Mouse (Mus musculus) liver, embryonic 14.5 days (tissue): ENCODE results near the gene Ppard. TPM values are rescaled to one million over a fixed set of nuclear protein-coding genes. Genes with fewer than 3 reads are reported as not detected.

Source experiments
- ATAC-seq: fragments of 200-750 bp; cut with Nextera tagmentation; 2 replicates; pipeline ENCODE4 v1.8.0; 2017; ENCODE audit warnings: moderate number of reproducible peaks, mild to moderate bottlenecking, moderate library complexity; ENCODE audit not compliant: insufficient read depth
- DNase-seq, 3 experiments: peaks; one replicate each; pipeline ENCODE4 v3.0.0-alpha.2; 2012 to 2013; ENCODE audit warnings: low read depth in 3 of 3, low spot score in 3 of 3
- H3K27ac ChIP-seq: fragments of 300-500 bp; sonication (generic); 2 replicates; pipeline ENCODE4 v1.5.1; 2014; ENCODE audit warnings: moderate library complexity, mild to moderate bottlenecking, control low read depth, inconsistent platforms
- H3K27me3 ChIP-seq: fragments of 300-500 bp; sonication (generic); 2 replicates; pipeline ENCODE4 v1.6.1; 2014; ENCODE audit warnings: mild to moderate bottlenecking, low read length, moderate library complexity; ENCODE audit not compliant: control insufficient read depth, insufficient read depth
- H3K36me3 ChIP-seq: fragments of 300-500 bp; sonication (generic); replicated peaks from 2 replicates; pipeline ENCODE4 v1.6.1; 2014; ENCODE audit warnings: low read depth; ENCODE audit not compliant: control insufficient read depth, insufficient read depth
- H3K4me1 ChIP-seq, 2 experiments: fragments of 200-500 bp in 1 of 2; fragments of 300-500 bp in 1 of 2; sonication (generic) in 1 of 2; replicated peaks; 2 replicates each; pipeline ENCODE4 v1.6.1; 2012 to 2014; ENCODE audit warnings: antibody characterized with exemption in 1 of 2, inconsistent platforms in 1 of 2, low read length in 1 of 2; ENCODE audit not compliant: control insufficient read depth in 2 of 2, insufficient read depth in 2 of 2
- H3K4me2 ChIP-seq: fragments of 300-500 bp; sonication (generic); 2 replicates; pipeline ENCODE4 v1.6.1; 2014; ENCODE audit warnings: low read depth, mild to moderate bottlenecking, control low read depth, moderate library complexity
- H3K4me3 ChIP-seq, 2 experiments: fragments of 200-500 bp in 1 of 2; fragments of 300-500 bp in 1 of 2; sonication (generic) in 1 of 2; 2 replicates each; pipeline ENCODE4 v1.5.1; 2012 to 2014; ENCODE audit warnings: low read depth in 2 of 2, low read length in 2 of 2, mild to moderate bottlenecking in 2 of 2, control low read depth in 1 of 2, inconsistent platforms in 1 of 2, moderate library complexity in 1 of 2; ENCODE audit not compliant: insufficient read depth in 1 of 2
- H3K9ac ChIP-seq: fragments of 300-500 bp; sonication (generic); replicated peaks from 2 replicates; pipeline ENCODE4 v1.6.1; 2014; ENCODE audit warnings: mild to moderate bottlenecking, control low read depth, moderate library complexity
- H3K9me3 ChIP-seq: fragments of 300-500 bp; sonication (generic); 2 replicates; pipeline ENCODE4 v1.6.1; 2016; ENCODE audit warnings: low read length, mixed read lengths; ENCODE audit not compliant: control insufficient read depth
- CTCF ChIP-seq: IDR thresholded peaks from 2 replicates; pipeline ENCODE4 v1.5.1; 2016; ENCODE audit warnings: antibody characterized with exemption, low read depth, control low read depth
- EP300 ChIP-seq: IDR thresholded peaks from 2 replicates; pipeline ENCODE4 v1.6.1; 2016; ENCODE audit warnings: antibody characterized with exemption, low read depth
- WGBS: fragments of 180-500 bp; shearing (Covaris S2); extraction: QIAGEN DNeasy Blood & Tissue Kit; methylation state at CpG from one replicate; pipeline ENCODE4 v1.1.7; 2014; ENCODE audit not compliant: insufficient replicate concordance; 5-methylcytosine and 5-hydroxymethylcytosine counted together
- polyA plus RNA-seq, 2 experiments: library from polyadenylated mRNA; depleted of rRNA in 1 of 2; stranded (reverse) in 1 of 2; unstranded in 1 of 2; fragments of >200 nt; fragmentation: Nextera tagmentation in 1 of 2; extraction: Ambion mirVana in 1 of 2; gene quantifications; 2 replicates each; pipeline versions ENCODE4 v1.2.1 to v1.2.3; 2012 to 2014

The Ppard gene
- polyA plus RNA-seq, 2 experiments: 0.76 to 5.6 TPM

DNA sequence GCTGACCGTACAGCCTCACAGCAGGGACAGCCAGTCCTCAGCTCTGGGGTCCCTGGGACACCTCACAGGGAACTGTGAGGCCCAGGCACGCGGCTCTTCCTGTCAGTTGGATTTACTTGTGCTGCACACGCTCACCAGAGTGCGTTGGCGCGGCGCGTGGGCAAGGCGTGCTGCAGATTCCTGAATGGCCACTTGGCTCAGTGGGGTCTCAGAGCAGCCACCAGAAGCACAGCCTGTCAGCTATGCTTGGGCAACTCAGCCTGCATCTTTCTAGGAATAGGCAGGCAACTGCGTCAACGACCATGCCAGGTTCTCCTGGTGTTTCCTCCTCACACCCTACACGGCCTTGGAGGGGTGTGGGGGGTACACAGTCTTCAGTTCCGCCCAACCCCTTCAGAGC lies 44.7 kb downstream of the Ppard start:
- Histone ChIP-seq H3K9me3 (no peaks in the 10 kb centered on the region), H3K4me1 (peaks cover 4 to 16% of the 10 kb centered on the region in 2 experiments; a peak in 3 of 4 replicates), H3K27ac (no peak overlapping the region), H3K9ac (no peak overlapping the region), H3K4me3 (no peak overlapping the region), H3K4me2 (no peak overlapping the region), H3K27me3 (no peaks in the 10 kb centered on the region), H3K36me3 (no peaks in the 10 kb centered on the region)
- DNase-seq (no peak), ATAC-seq (no peak)
- TF ChIP-seq EP300 (no peak), CTCF (no peak)
- WGBS: 81% methylated on average over 14 of the region's 14 CpGs

DNA sequence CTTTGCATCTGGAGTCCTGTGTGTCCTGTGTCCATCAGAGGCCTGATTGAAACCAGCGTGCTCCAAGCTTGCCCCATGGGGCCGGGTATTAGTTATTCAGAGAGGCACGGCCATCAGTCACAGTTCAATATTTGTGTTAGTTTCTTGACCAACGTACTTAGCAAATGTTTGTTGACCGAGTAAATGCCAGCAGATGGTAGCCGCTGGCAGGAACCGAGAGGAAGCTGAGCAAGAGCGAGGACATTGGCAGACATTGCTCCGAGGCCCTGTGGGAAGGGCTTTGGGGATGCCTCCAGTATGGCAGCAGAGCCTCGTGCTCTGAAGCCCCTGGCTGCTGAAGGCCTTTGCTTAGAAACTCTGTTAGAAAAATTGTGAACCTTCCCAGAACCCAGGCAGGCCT lies 45.2 kb downstream of the Ppard start:
- Histone ChIP-seq H3K36me3 (no peaks in the 10 kb centered on the region), H3K4me1 (peaks cover 4 to 16% of the 10 kb centered on the region in 2 experiments; a peak in 3 of 4 replicates), H3K27ac (no peak overlapping the region), H3K9me3 (no peaks in the 10 kb centered on the region), H3K4me3 (no peak overlapping the region), H3K9ac (no peak overlapping the region), H3K4me2 (no peak overlapping the region), H3K27me3 (no peaks in the 10 kb centered on the region)
- no peak for ATAC-seq
- 65% methylated on average over 10 of the region's 10 CpGs for WGBS
- DNase-seq: no peak
- TF ChIP-seq EP300 (no peak), CTCF (no peak)

DNA sequence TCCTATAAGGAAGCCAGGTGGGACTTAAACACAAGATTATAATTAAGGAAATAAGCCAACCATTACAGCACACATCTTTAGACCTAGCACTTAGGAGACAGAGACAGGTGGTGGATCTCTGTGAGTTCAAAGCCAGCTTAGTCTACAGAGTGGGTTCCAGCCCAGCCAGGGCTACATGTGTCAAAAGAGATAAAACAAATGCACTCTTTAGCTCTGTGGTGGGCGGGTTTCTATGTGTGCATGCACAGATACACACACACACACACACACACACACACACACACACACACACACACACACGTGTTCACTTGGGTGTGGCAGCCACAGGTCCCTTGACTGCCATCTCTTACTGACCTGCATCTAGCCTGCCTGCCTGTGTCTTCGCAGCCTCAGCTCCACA lies 45.7 kb downstream of the Ppard start:
- H3K4me2 ChIP-seq: no peak overlapping the region
- no peak overlapping the region for H3K27ac ChIP-seq
- H3K4me1 ChIP-seq: peaks cover 4 to 16% of the 10 kb centered on the region in 2 experiments; a peak in 3 of 4 replicates
- H3K4me3 ChIP-seq: no peak overlapping the region
- H3K27me3 ChIP-seq: no peaks in the 10 kb centered on the region
- H3K9ac ChIP-seq: no peak overlapping the region
- DNase-seq: no peak
- WGBS: 31% methylated on average over 3 of the region's 3 CpGs
- H3K9me3 ChIP-seq: no peaks in the 10 kb centered on the region
- no peak for TF ChIP-seq EP300
- TF ChIP-seq CTCF: no peak
- H3K36me3 ChIP-seq: no peaks in the 10 kb centered on the region
- ATAC-seq: peak; percentile 59; the same call in 1 of the 2 replicates

DNA sequence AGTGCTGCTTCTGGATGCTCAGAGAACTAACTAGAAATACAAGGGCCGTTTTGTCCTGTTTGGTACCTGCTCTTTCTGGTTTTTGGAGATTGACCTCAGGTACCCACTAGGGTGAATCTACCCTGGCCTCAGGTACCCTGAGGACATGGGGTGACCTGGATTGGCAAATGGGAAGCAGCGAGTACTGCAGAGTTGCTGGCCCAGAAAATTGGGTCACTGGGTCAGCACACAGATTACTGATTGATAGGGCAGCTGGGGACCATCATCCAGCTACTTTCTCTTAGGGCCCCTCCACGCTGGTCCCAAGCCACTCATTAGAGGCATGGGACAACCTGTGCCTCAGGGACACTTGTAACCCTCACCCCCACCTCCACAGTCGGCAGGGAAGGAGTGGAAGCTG lies 46.7 kb downstream of the Ppard start:
- H3K27ac ChIP-seq: no peak overlapping the region
- peaks cover 4 to 16% of the 10 kb centered on the region in 2 experiments; a peak in 3 of 4 replicates for H3K4me1 ChIP-seq
- H3K9ac ChIP-seq: no peak overlapping the region
- WGBS: 57% methylated on average over 4 of the region's 4 CpGs
- H3K4me3 ChIP-seq: no peak overlapping the region
- no peaks in the 10 kb centered on the region for H3K27me3 ChIP-seq
- TF ChIP-seq CTCF: no peak
- no peak for TF ChIP-seq EP300
- H3K4me2 ChIP-seq: no peak overlapping the region
- ATAC-seq (no peak), DNase-seq (no peak)
- no peaks in the 10 kb centered on the region for H3K36me3 ChIP-seq
- H3K9me3 ChIP-seq: no peaks in the 10 kb centered on the region

DNA sequence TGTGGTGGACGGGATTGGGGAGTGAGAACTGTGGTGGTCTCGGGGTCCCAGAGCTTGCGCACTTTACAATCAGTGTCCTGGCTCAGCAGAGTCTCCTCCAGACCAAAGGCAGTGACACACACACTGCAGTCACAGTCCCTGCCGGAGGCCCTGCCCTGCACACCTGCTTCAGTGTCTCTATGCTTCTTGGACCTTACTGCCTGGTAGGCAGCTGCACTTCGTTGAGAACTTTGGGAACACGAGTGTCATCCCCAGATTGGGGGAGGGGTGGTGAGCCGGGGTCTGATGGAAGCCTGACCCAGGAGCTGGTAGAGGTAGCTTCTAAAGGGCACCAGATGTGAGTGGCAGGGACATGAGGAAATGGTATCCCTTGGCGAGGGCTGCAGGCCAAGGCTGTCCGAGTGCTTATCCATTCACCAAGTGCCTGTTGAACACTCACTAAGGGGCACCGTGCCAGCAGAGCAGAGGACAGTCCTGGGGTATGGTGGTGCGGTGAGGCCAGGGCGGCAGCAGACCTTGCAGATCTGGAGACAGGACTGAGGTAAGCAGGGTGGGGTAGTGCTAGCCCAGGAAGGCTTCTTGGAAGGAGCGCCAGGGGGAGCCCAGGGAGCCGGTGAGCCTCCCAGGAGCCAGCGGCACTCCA lies 47.4 kb downstream of the Ppard start:
- Histone ChIP-seq H3K9me3 (no peaks in the 10 kb centered on the region), H3K4me2 (no peak overlapping the region), H3K36me3 (no peaks in the 10 kb centered on the region), H3K4me1 (peaks cover 4 to 16% of the 10 kb centered on the region in 2 experiments; a peak in 3 of 4 replicates), H3K4me3 (no peak overlapping the region), H3K27ac (no peak overlapping the region), H3K9ac (no peak overlapping the region), H3K27me3 (no peaks in the 10 kb centered on the region)
- TF ChIP-seq EP300 (no peak), CTCF (no peak)
- 71% methylated on average over 15 of the region's 15 CpGs for WGBS
- no peak for DNase-seq
- ATAC-seq: 0 out of 2 replicates have a peak, but pooled peaks have one; percentile 21
